Mouse (Mus musculus) intestine, embryonic 14.5 days (tissue): ENCODE data around the gene Tspan11. TPM values are rescaled to one million over a fixed set of nuclear protein-coding genes. Genes with fewer than 3 reads are reported as not detected.

Experiments used
- ATAC-seq: fragments of 200-750 bp; cut with Nextera tagmentation; replicated peaks from 2 replicates; pipeline ENCODE4 v1.8.0; 2017; ENCODE audit warnings: low read depth, moderate number of reproducible peaks, moderate TSS enrichment, moderate library complexity; ENCODE audit not compliant: low FRiP score, low TSS enrichment
- DNase-seq: peaks from one replicate; pipeline ENCODE4 v3.0.0-alpha.2; 2018; ENCODE audit warnings: low spot score
- H3K27ac ChIP-seq: fragments of 300-500 bp; sonication (generic); 2 replicates; pipeline ENCODE4 v1.5.1; 2014; ENCODE audit warnings: low read depth, mild to moderate bottlenecking, control low read depth
- H3K27me3 ChIP-seq: fragments of 300-500 bp; sonication (generic); replicated peaks from 2 replicates; pipeline ENCODE4 v1.6.1; 2014; ENCODE audit warnings: low read length, control low read depth; ENCODE audit not compliant: control insufficient read depth, insufficient read depth
- H3K36me3 ChIP-seq: fragments of 300-500 bp; sonication (generic); 2 replicates; pipeline ENCODE4 v1.6.1; 2014; ENCODE audit warnings: low read length, control low read depth; ENCODE audit not compliant: control insufficient read depth, insufficient read depth
- H3K4me1 ChIP-seq: fragments of 300-500 bp; sonication (generic); replicated peaks from 2 replicates; pipeline ENCODE4 v1.6.1; 2014; ENCODE audit warnings: low read length, control low read depth, mixed read lengths; ENCODE audit not compliant: control insufficient read depth, insufficient read depth
- H3K4me2 ChIP-seq: fragments of 300-500 bp; sonication (generic); 2 replicates; pipeline ENCODE4 v1.6.1; 2014; ENCODE audit warnings: low read length
- H3K4me3 ChIP-seq: fragments of 300-500 bp; sonication (generic); 2 replicates; pipeline ENCODE4 v1.5.1; 2014; ENCODE audit warnings: low read depth, low read length, control low read depth, mixed read lengths
- H3K9ac ChIP-seq: fragments of 300-500 bp; sonication (generic); 2 replicates; pipeline ENCODE4 v1.6.1; 2014; ENCODE audit warnings: mild to moderate bottlenecking, low read length
- H3K9me3 ChIP-seq: fragments of 300-500 bp; sonication (generic); 2 replicates; pipeline ENCODE4 v1.6.1; 2016; ENCODE audit warnings: low read length, control low read depth; ENCODE audit not compliant: control insufficient read depth
- WGBS: fragments of 180-500 bp; shearing (Covaris S2); extraction: QIAGEN DNeasy Blood & Tissue Kit; methylation state at CpG from one replicate; pipeline ENCODE4 v1.1.7; 2014; 5-methylcytosine and 5-hydroxymethylcytosine counted together
- polyA plus RNA-seq: library from polyadenylated mRNA; unstranded; fragments of >200 nt; fragmentation: Nextera tagmentation; extraction: Ambion mirVana; gene quantifications from 2 replicates; pipeline ENCODE4 v1.2.1, GENCODE M21; 2014

Tspan11 gene
- polyA plus RNA-seq: 4.1 and 4.9 TPM in 2 replicates

GRCm38 (mm10) chr6:127887511-127888421 lies at the start of gene Tspan11:
Tspan11 (plus strand) TSS chr6:127887589.
- H3K4me2 ChIP-seq: peak within 1 kb of the TSS; percentile 78
- H3K4me3 ChIP-seq: peak within 1 kb of the TSS; percentile 44
- ATAC-seq (peak; percentile 59; the same call in 1 of the 2 replicates), DNase-seq (peak; percentile 73)
- 0 out of 2 replicates have a peak within 1 kb of the TSS, but pooled peaks have one; percentile 6 for H3K27ac ChIP-seq
- H3K4me1 ChIP-seq: no peaks in the 10 kb centered on the region; the same call in 1 of the 2 replicates
- H3K9ac ChIP-seq: peak within 1 kb of the TSS; percentile 48
- H3K9me3 ChIP-seq: no peaks in the 10 kb centered on the region
- H3K36me3 ChIP-seq: no peaks in the 10 kb centered on the region
- H3K27me3 ChIP-seq: no peaks in the 10 kb centered on the region
- WGBS: 3% methylated on average over 35 of the region's 36 CpGs

GRCm38 (mm10) chr6:127837910-127838309 lies 49.5 kb upstream of the Tspan11 start:
- DNase-seq: no peak
- 90% methylated on average over 4 of the region's 4 CpGs for WGBS
- H3K9ac ChIP-seq: no peak overlapping the region
- no peaks in the 10 kb centered on the region for H3K4me1 ChIP-seq
- H3K4me2 ChIP-seq: no peak overlapping the region
- H3K27ac ChIP-seq: no peak overlapping the region
- H3K4me3 ChIP-seq: no peak overlapping the region
- H3K27me3 ChIP-seq: no peaks in the 10 kb centered on the region
- ATAC-seq: no peak
- no peaks in the 10 kb centered on the region for H3K36me3 ChIP-seq
- H3K9me3 ChIP-seq: no peaks in the 10 kb centered on the region

- Histone ChIP-seq H3K27ac (no peak overlapping the region), H3K9me3 (no peaks in the 10 kb centered on the region), H3K4me1 (no peaks in the 10 kb centered on the region), H3K27me3 (no peaks in the 10 kb centered on the region), H3K36me3 (no peaks in the 10 kb centered on the region), H3K4me2 (no peak overlapping the region), H3K4me3 (no peak overlapping the region), H3K9ac (no peak overlapping the region)
- no peak for ATAC-seq
- DNase-seq: no peak
- WGBS: 89% methylated on average over 2 of the region's 2 CpGs
Measured at GRCm38 (mm10) chr6:127839538-127839937, 47.9 kb upstream of the Tspan11 start.

GRCm38 (mm10) chr6:127840171-127840570 lies 47.2 kb upstream of the Tspan11 start:
- no peak for DNase-seq
- no peaks in the 10 kb centered on the region for H3K9me3 ChIP-seq
- WGBS: 80% methylated on average over 7 of the region's 7 CpGs
- H3K4me3 ChIP-seq: no peak overlapping the region
- no peaks in the 10 kb centered on the region for H3K4me1 ChIP-seq
- no peak overlapping the region for H3K9ac ChIP-seq
- ATAC-seq: no peak
- H3K4me2 ChIP-seq: no peak overlapping the region
- H3K27ac ChIP-seq: no peak overlapping the region
- no peaks in the 10 kb centered on the region for H3K27me3 ChIP-seq
- H3K36me3 ChIP-seq: no peaks in the 10 kb centered on the region

GRCm38 (mm10) chr6:127841326-127841725 lies 46.1 kb upstream of the Tspan11 start:
- Histone ChIP-seq H3K4me2 (no peak overlapping the region), H3K36me3 (no peaks in the 10 kb centered on the region), H3K9ac (no peak overlapping the region), H3K4me1 (no peaks in the 10 kb centered on the region), H3K27ac (no peak overlapping the region), H3K9me3 (no peaks in the 10 kb centered on the region), H3K27me3 (no peaks in the 10 kb centered on the region), H3K4me3 (no peak overlapping the region)
- 48% methylated on average over 7 of the region's 7 CpGs for WGBS
- no peak for DNase-seq
- ATAC-seq: no peak

- H3K36me3 ChIP-seq: no peaks in the 10 kb centered on the region
- no peaks in the 10 kb centered on the region; the same call in 1 of the 2 replicates for H3K4me1 ChIP-seq
- H3K9ac ChIP-seq: no peak overlapping the region
- H3K9me3 ChIP-seq: no peaks in the 10 kb centered on the region
- 71% methylated on average over 6 of the region's 6 CpGs for WGBS
- no peak overlapping the region for H3K4me3 ChIP-seq
- no peak overlapping the region for H3K27ac ChIP-seq
- H3K4me2 ChIP-seq: no peak overlapping the region
- ATAC-seq: no peak
- H3K27me3 ChIP-seq: no peaks in the 10 kb centered on the region
- no peak for DNase-seq
Measured at GRCm38 (mm10) chr6:127846521-127846920, 40.9 kb upstream of the Tspan11 start.

GRCm38 (mm10) chr6:127849496-127849895 lies 37.9 kb upstream of the Tspan11 start:
- no peak for ATAC-seq
- WGBS: 74% methylated on average over 6 of the region's 6 CpGs
- no peaks in the 10 kb centered on the region for H3K36me3 ChIP-seq

GRCm38 (mm10) chr6:127851611-127852010 lies 35.8 kb upstream of the Tspan11 start:
- ATAC-seq: no peak

More at GRCm38 (mm10) chr6:127849496-127849895, 37.9 kb upstream of the Tspan11 start:
- DNase-seq: no peak
- no peaks in the 10 kb centered on the region for H3K27me3 ChIP-seq
- no peak overlapping the region for H3K27ac ChIP-seq
- no peak overlapping the region for H3K4me3 ChIP-seq
- H3K9ac ChIP-seq: no peak overlapping the region
- H3K4me2 ChIP-seq: no peak overlapping the region
- H3K9me3 ChIP-seq: no peaks in the 10 kb centered on the region
- peaks cover 7% of the 10 kb centered on the region; the same call in 1 of the 2 replicates for H3K4me1 ChIP-seq

More at GRCm38 (mm10) chr6:127851611-127852010, 35.8 kb upstream of the Tspan11 start:
- 85% methylated on average over 4 of the region's 4 CpGs for WGBS
- no peak for DNase-seq
- Histone ChIP-seq H3K9ac (no peak overlapping the region), H3K4me2 (no peak overlapping the region), H3K4me3 (no peak overlapping the region), H3K4me1 (peaks cover 7% of the 10 kb centered on the region; the same call in 1 of the 2 replicates), H3K36me3 (no peaks in the 10 kb centered on the region), H3K27me3 (no peaks in the 10 kb centered on the region), H3K9me3 (no peaks in the 10 kb centered on the region), H3K27ac (no peak overlapping the region)
